Mouse (Mus musculus): ENCODE data around the gene Atpif1.

Gene Atpif1

DNA sequence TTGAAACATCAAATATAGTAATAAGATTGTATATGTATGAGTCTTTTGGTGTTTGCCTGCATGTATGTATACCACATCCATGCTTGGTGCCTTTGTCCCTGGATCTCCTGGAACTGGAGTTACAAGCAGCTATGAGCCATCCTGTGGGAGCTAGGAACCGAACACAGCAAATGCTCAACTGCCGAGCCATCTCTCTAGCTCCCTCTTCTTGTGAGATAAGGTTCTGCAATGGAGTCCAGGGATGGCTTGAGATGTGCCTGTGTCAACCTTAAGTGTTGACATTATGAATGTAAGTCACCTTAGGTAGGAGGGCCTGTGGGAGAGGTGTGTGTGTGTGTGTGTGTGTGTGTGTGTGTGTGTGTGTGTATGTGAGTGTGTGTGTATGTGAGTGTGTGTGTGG, 6.8 kb downstream of the Atpif1 start:
- DNase-seq (ENCODE audit: low spot score): peak; percentile 45

DNA sequence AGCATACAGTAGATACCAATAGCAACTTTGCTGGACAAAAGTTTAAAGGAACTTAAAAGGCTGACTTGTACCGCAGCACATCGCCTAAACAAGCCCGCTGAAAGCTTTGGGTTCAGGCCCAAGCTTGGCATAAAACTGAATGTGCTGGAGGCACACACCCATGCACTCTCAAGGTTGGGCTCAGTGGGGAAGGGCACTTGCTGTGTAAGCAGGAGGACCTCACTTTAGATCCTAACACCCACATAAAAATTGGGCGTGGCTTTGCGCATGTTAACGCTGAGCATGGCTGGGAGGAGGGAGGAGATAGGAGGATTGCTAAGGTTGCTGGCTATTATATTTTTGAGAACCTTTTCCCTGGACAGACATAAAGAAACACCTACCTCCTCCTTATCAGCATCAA, 8.7 kb downstream of the Atpif1 start:
- no peak for DNase-seq (ENCODE audit: low spot score)

DNA sequence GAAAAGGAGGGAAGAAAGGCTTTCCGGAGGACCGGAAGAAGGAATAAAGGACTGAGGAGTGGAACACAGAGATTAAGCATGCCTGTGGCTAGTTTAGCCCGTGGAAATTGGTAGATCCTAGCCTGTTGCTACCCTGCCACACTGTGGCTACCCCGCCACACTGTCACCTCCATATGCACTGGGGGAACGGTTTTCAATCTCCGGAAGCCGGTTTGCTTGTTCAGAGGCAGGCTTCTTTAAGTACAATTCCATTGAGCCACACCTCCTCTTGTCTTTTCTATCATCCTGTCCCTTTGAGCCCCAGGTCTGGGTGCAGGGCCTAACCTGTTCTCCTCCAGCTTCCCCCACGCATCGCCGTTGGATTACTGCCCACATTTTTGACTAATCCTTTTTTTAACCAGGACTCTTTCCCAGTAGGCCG, 9.1 kb downstream of the Atpif1 start:
- peak; percentile 26 for DNase-seq (ENCODE audit: low spot score)

DNA sequence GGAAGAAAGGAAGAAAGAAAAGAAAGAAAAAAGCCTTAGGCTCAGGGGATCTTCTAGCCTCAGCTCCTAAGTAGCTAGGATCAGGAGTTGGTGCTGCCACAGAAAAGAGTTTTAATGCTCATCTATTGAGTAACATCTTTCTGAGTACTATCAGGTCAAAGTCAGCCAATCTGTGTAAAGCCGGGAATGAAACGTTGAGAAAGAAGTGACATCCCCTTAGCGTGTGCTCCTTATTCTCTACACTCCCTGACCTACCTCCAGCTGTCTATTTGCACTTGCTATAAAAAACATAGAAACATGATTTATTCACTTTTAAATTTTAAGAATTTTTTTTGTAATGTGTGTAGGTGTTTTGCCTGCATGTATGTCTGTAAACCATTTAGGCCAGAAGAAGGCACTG, 14.3 kb downstream of the Atpif1 start:
- no peak for DNase-seq (ENCODE audit: low spot score)

DNA sequence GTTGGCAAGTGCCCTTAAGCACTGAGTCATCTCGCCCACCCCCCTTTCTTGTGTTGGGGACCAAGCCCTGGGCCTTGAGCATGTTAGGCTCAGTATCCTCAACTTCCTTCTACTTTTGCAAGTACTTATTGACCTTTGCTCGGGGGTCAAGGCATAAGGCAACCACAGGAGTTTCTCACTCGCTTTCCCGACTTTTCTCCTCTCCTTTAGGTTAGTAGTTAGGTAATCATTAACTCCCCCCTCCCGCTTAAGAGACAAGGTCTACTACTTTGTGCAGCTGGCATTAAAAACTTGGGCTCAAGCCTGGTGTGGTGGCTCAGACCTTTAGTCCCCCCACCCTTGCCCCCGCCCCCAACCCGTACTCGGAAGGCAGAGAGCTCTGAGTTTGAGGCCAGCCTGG, 15.4 kb downstream of the Atpif1 start:
- DNase-seq (ENCODE audit: low spot score): no peak

DNA sequence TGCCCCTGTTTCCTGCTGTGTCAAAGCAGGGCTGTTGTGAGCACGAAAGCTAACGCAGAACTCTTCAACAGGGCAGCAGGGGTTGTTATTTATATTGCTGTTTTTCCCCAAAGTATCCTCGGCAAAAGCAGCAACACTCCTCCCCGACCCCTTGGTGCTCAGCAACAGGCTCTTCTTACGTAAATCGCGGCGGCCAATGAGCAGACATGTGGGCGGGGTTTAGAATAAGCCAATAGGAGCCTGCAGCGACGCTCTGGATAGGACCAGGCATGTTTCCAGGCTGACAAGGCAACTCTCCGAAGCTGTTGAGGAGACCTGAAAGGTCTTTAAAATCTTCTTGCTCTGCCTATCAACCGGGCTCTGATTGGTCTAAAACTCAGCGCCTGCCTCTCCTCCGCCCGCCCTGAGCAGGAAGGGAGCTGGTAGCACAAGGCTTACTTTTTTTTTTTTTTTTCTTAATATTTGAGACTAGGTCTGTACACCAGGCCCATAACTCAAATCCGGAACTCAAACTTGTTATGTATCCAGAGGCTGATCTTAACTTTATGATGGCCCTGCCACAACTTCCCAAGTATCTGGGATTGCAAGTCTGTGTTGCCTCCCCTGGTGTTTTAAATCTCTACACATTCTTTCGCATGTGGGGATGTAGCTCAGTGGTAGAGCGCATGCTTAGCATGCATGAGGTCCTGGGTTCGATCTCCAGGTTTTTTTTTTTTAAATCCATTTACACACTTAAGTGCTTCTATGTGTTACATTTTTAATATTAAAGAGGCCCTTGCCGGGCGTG, 17.9 kb downstream of the Atpif1 start:
- DNase-seq (ENCODE audit: low spot score): peak; percentile 99

DNA sequence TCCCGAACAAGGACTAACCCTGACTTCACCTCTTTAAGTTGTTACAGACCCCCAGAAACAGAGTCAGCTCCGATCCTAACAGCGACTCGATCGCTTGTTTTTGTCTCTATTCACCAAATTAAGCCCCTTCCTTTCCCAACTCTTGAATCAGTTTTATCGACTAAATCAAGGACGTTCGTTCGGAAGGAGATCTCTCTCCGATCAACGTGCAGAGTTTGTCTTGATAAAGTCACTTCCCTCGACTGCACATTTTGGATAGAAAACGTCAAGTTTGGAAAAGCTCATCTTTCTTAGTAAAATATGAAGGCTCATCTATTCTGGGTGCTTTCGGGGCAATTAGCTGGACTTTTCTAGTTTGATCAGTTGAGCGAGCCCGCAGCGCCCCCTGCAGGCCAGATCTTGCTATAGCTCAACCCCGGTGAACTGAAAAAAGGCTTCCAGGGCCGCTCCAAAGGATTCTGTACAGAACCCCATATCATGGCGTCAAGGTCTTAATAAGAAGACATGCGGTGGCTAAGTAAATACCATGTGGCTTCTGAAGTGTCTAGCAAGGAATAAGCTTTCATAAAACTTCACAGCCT, 18.8 kb downstream of the Atpif1 start:
- peak; percentile 85 for DNase-seq (ENCODE audit: low spot score)

- DNase-seq (ENCODE audit: low spot score): peak; percentile 19
Observed at GRCm38 (mm10) chr4:132513395-132514273, 19.8 kb downstream of the Atpif1 start.

GRCm38 (mm10) chr4:132512080-132512479, 21.4 kb downstream of the Atpif1 start:
- DNase-seq (ENCODE audit: low spot score): no peak

DNA sequence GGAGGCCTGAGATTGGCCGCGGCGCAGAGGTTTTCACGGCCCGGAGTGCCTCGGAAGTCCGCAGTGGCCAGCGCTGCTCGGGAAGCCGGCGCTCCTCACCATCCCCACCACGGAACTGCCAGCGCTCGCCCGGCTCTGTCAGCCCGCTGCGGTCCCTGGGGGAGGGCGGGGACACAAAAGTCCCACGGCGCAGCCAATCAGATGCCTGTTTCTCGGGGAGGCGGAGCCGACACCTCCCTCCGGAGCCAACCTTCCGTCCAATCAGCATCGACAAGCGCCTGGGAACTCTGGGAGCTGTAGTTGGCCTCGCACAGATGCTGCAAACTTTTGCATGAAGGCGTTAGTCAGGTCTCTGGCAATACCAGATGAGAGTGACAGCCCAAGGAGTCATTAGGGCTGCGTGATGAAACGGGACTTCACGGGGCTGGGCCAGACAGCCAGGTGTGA, 23.1 kb downstream of the Atpif1 start, which contains the start of gene Sesn2:
Sesn2 (minus strand) TSS at position 150 of the 447 bp plus-strand sequence.
- DNase-seq (ENCODE audit: low spot score): peak; percentile 97

DNA sequence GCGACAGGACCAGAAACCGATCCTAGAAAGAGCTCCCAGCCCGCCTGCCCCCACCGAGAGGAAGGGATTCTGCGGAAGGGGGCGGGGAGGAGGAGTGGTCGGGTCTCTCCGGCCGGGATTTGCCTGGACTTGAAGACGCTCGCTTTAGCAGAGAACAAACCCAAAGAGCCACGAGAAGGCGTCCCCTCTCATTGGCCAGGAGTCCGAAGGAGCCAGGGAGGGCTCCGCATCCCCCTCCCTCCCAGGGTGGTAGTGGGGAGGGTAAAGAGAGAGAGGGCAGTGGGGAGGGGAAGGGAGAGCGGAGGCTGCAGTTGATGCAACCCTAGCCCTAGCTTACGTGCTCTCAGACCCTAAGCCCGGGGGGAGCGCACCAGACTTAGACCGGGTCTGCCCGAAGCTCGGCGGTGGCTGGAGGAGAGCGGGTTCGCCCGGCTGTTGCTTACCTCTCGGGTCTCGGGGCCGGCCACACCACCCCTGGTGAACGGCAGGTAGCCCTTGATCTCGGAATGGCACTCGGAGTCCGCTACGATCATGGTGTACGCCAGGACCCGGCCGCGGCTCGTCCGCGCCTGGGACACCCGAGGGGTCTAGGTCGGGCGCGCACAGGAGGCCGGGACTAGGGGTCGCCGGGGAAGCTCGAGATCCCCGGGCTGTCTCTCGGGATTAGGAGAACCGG, 23.7 kb downstream of the Atpif1 start:
- DNase-seq (ENCODE audit: low spot score): peak; percentile 92

DNA sequence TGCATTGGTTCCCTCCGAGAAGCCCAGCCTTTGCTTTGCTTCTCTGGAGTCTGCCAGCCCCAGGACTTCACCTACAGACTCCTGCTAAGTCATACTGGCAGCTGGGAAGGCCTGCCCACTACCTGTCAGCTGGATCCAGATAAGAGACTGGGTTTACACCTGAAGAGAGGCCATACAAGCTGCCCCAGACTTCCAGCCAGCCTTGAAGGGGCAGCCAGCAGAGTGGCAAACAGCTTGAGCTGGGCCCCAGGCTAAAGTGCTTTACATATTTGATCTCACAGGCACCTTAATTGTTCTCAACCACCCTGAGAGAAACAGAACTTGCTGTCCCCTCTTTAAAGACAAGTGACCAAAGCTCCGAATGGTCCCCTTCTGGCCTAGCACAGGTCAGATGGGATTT, 26.2 kb downstream of the Atpif1 start:
- no peak for DNase-seq (ENCODE audit: low spot score)

DNA sequence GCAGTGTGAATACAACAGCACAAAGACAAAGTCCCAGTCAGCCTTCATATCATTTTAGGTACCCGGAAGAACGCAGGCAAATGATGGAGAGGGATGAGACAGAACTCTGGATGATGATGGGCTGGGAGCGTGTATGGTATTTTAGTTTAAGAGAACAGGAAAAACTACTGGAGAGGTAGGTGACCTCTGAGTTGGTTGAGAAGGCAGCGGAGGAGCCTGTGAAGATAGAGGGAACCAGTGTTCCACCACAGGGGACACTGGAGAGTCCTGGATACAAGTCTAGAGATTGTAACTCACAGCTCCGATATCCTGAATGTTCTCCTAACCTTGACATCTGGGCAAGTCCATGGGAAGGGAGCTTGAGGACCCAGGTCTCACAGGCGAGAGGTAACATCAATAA, 27.2 kb downstream of the Atpif1 start:
- DNase-seq (ENCODE audit: low spot score): no peak

DNA sequence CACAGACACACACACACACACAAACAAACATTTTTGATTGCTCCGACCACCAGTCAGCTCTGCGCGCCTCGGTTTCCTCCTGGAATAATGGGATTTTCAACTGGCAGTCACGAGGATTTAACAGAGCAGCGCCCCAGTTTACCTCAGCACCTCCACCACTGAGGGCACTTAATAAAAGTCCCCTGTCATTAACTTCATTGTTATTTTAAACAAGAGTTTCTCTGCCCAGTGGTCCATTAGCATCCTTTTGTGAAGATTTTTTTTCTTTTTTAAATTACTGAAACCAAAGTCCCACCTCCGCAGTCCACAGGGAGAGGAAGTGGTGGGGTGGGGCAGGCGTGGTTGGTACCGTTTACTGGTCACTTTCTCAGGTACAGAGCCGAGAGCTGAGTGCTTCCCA, 27.7 kb downstream of the Atpif1 start:
- DNase-seq (ENCODE audit: low spot score): no peak

GRCm38 (mm10) chr4:132505034-132505738, 28.3 kb downstream of the Atpif1 start:
- no peak for DNase-seq (ENCODE audit: low spot score)

- no peak for DNase-seq (ENCODE audit: low spot score)
Observed at GRCm38 (mm10) chr4:132503344-132503743, 30.1 kb downstream of the Atpif1 start.

- DNase-seq (ENCODE audit: low spot score): no peak
Observed at GRCm38 (mm10) chr4:132501639-132502038, 31.8 kb downstream of the Atpif1 start.

- no peak for DNase-seq (ENCODE audit: low spot score)
Observed at GRCm38 (mm10) chr4:132494271-132494918, 39.1 kb downstream of the Atpif1 start.

DNA sequence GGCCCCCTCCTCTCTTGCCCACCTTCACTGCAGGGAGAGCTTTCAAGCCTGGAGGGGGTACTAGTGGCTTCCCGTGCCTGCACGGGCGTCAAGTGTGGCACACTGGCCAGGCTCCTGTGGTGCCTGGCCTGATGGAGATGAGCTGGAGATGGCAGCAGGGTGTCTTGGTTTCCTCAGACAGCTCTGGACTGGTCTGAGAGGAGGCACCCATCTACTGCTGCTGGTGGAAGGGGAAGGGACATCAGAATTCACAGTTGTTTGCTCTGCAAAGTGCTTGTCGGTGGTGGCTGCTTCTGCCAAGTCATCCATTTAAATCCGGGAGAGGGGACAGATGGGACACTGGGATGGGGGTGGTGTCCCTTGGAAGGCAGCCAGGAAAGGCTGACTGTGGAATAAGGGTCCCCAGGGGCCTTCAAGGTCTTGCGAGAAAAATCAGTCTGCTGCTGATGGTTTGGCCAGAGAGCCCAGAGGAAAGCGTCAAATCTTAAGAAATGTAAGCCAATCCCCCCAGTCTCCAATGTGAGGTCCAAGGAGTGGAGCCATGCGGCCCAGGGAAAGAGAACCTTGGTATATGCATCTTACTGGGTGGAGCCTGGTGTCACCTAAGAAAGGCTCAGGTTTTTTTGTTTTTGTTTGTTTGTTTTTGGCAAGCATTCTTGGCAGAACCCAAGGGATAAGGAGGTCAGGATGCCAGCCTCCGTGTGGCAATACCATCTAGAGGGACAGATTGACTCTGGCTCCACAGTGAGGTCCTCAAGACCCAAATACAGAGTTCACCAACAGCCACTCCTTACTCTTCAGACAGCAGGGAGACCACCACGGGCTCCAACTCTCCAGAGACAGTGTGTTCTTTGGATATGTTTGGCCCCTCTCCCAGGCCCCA, 41.0 kb downstream of the Atpif1 start:
- no peak for DNase-seq (ENCODE audit: low spot score)

GRCm38 (mm10) chr4:132491748-132492147, 41.7 kb downstream of the Atpif1 start:
- no peak for DNase-seq (ENCODE audit: low spot score)

Data from embryo, embryonic 10 days (tissue).